Mouse (Mus musculus) brain, embryonic 14.5 days (tissue): Measurements from ENCODE around the gene Lce3a.

Experiments used
- CTCF ChIP-seq: fragments of 200-500 bp; IDR thresholded peaks from 2 replicates; pipeline ENCODE4 v1.5.1; 2012; ENCODE audit warnings: inconsistent platforms, mild to moderate bottlenecking, moderate library complexity, borderline replicate concordance; ENCODE audit not compliant: insufficient read depth, insufficient read length; ENCODE audit errors: extremely low read depth
- POLR2A ChIP-seq: fragments of 200-500 bp; IDR thresholded peaks from 2 replicates; pipeline ENCODE4 v1.6.1; 2012; ENCODE audit warnings: mild to moderate bottlenecking, inconsistent platforms, borderline replicate concordance; ENCODE audit not compliant: poor library complexity, insufficient read depth, insufficient read length, severe bottlenecking; ENCODE audit errors: extremely low read depth

GRCm38 (mm10) chr3:92894063-92894462, 32.0 kb downstream of the Lce3a start:
- TF ChIP-seq CTCF (no peak), POLR2A (no peak)
